Mouse (Mus musculus): ENCODE data around the gene Lmf2. TPM values are rescaled to one million over a fixed set of nuclear protein-coding genes. Genes with fewer than 3 reads are reported as not detected.

The Lmf2 gene
- polyA plus RNA-seq, 1 experiment = 40.2 TPM

DNA sequence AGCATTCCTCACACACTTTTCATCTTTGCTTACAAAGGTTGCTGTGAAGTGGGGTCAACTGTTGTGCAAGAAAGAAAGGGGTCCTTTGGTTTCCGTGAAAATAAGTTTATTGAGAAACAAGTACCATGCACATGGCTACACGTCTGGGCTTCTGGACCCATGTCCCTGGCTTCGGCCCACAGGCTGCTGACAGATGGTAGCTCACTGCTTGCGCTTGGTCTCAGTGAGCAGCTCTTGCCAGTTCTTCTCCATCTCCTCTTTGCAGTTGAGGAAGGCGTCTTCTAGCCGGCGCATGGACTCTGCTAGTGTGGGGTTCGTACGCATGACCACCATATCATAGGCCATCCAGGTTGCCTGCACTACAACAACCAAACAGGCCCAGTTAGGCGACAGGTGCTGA lies 34.6 kb upstream of the Lmf2 start:
- 94% methylated on average over 10 of the region's 10 CpGs for WGBS
- H3K27ac ChIP-seq (ENCODE audit: insufficient read depth, low read depth, low read length) = no peak overlapping the region
- no peaks in the 10 kb centered on the region for H3K27me3 ChIP-seq (replicated peaks; ENCODE audit: control insufficient read depth, insufficient read depth, low read length)
- TF ChIP-seq POLR2A (IDR thresholded peaks at IDR 0.05; ENCODE audit: low read depth, low read length) = no peak
- no peak for TF ChIP-seq CTCF (conservative IDR thresholded peaks at IDR 0.05; ENCODE audit: insufficient read depth, insufficient read length, low read depth, low read length)
- no peak overlapping the region for H3K4me3 ChIP-seq (ENCODE audit: insufficient read depth, low read depth, low read length)
- H3K4me1 ChIP-seq (ENCODE audit: control insufficient read depth, insufficient read depth, low read length) = no peaks in the 10 kb centered on the region
- no peak for DNase-seq
- H3K36me3 ChIP-seq (ENCODE audit: control insufficient read depth, insufficient read depth, low read length) = no peaks in the 10 kb centered on the region

- 44% methylated on average over 12 of the region's 12 CpGs for WGBS
- DNase-seq = no peak
- H3K27me3 ChIP-seq (replicated peaks; ENCODE audit: control insufficient read depth, insufficient read depth, low read length) = no peaks in the 10 kb centered on the region
- no peaks in the 10 kb centered on the region for H3K4me1 ChIP-seq (ENCODE audit: control insufficient read depth, insufficient read depth, low read length)
- H3K36me3 ChIP-seq (ENCODE audit: control insufficient read depth, insufficient read depth, low read length) = no peaks in the 10 kb centered on the region
- H3K27ac ChIP-seq (ENCODE audit: insufficient read depth, low read depth, low read length) = no peak overlapping the region
- TF ChIP-seq CTCF (conservative IDR thresholded peaks at IDR 0.05; ENCODE audit: insufficient read depth, insufficient read length, low read depth, low read length) (no peak), POLR2A (IDR thresholded peaks at IDR 0.05; ENCODE audit: low read depth, low read length) (no peak)
- no peak overlapping the region for H3K4me3 ChIP-seq (ENCODE audit: insufficient read depth, low read depth, low read length)
Measured at GRCm38 (mm10) chr15:89387127-89387526, 31.7 kb upstream of the Lmf2 start.

- Histone ChIP-seq H3K4me3 (ENCODE audit: insufficient read depth, low read depth, low read length) (no peak within 1 kb of the TSS), H3K27me3 (replicated peaks; ENCODE audit: control insufficient read depth, insufficient read depth, low read length) (no peaks in the 10 kb centered on the region), H3K27ac (ENCODE audit: insufficient read depth, low read depth, low read length) (no peak within 1 kb of the TSS), H3K4me1 (ENCODE audit: control insufficient read depth, insufficient read depth, low read length) (no peaks in the 10 kb centered on the region), H3K36me3 (ENCODE audit: control insufficient read depth, insufficient read depth, low read length) (no peaks in the 10 kb centered on the region)
- TF ChIP-seq CTCF (conservative IDR thresholded peaks at IDR 0.05; ENCODE audit: insufficient read depth, insufficient read length, low read depth, low read length) (no peak), POLR2A (IDR thresholded peaks at IDR 0.05; ENCODE audit: low read depth, low read length) (no peak)
- no peak for DNase-seq
- WGBS = 81% methylated on average over 7 of the region's 7 CpGs
Measured at GRCm38 (mm10) chr15:89384617-89385016, 29.2 kb upstream of the Lmf2 start, which contains the start of gene Klhdc7b. Gene Klhdc7b (plus strand): TSS chr15:89384917.

GRCm38 (mm10) chr15:89379429-89379828 lies 24.0 kb upstream of the Lmf2 start:
- WGBS = 22% methylated on average over 10 of the region's 10 CpGs
- Histone ChIP-seq H3K27me3 (replicated peaks; ENCODE audit: control insufficient read depth, insufficient read depth, low read length) (no peaks in the 10 kb centered on the region), H3K4me3 (ENCODE audit: insufficient read depth, low read depth, low read length) (peak overlapping the region; percentile 44; the same call in 1 of the 2 replicates), H3K4me1 (ENCODE audit: control insufficient read depth, insufficient read depth, low read length) (no peaks in the 10 kb centered on the region), H3K36me3 (ENCODE audit: control insufficient read depth, insufficient read depth, low read length) (no peaks in the 10 kb centered on the region), H3K27ac (ENCODE audit: insufficient read depth, low read depth, low read length) (no peak overlapping the region)
- peak; percentile 16 for DNase-seq
- no peak for TF ChIP-seq CTCF (conservative IDR thresholded peaks at IDR 0.05; ENCODE audit: insufficient read depth, insufficient read length, low read depth, low read length)
- TF ChIP-seq POLR2A (IDR thresholded peaks at IDR 0.05; ENCODE audit: low read depth, low read length) = no peak

DNA sequence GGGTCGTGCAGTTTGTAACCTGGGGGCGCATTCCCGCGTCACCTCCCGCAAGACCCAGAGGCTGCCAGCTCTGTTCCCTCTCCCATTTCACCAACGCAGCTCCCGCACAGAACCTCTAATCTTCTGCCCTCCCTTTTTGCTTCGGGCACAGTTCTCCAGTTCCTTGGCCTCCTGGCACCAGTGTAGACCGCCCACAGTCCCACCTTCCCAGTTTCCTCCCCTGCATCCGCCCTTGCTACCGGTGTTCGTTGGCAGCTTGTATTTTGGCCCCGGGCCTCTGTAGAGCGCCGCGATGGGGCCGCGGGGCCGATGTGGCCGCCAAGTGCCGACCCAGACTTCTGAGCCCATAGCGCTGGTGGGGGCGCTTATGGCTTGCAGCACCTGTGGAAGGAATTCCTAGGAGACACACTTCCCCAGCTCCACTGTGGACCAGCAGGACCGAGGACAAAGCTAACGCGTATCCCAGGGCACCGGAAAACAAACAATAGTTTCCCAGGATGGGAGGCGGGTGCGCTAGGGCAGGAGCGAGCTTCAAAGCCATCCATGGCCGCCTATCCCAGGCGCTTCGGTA lies 23.5 kb upstream of the Lmf2 start, which contains the start of gene Odf3b:
Odf3b (minus strand) TSS at position 452 of the 571 bp plus-strand sequence.
- Histone ChIP-seq H3K36me3 (ENCODE audit: control insufficient read depth, insufficient read depth, low read length) (no peaks in the 10 kb centered on the region), H3K4me3 (ENCODE audit: insufficient read depth, low read depth, low read length) (peak within 1 kb of the TSS; percentile 44), H3K27ac (ENCODE audit: insufficient read depth, low read depth, low read length) (no peak within 1 kb of the TSS), H3K4me1 (ENCODE audit: control insufficient read depth, insufficient read depth, low read length) (0 out of 2 replicates have a peak, but pooled peaks cover 3% of the 10 kb centered on the region), H3K27me3 (replicated peaks; ENCODE audit: control insufficient read depth, insufficient read depth, low read length) (no peaks in the 10 kb centered on the region)
- peak; percentile 61 for DNase-seq
- under 1% methylated on average over 33 of the region's 33 CpGs for WGBS
- TF ChIP-seq CTCF (conservative IDR thresholded peaks at IDR 0.05; ENCODE audit: insufficient read depth, insufficient read length, low read depth, low read length) = no peak
- TF ChIP-seq POLR2A (IDR thresholded peaks at IDR 0.05; ENCODE audit: low read depth, low read length) = no peak

- Histone ChIP-seq H3K27ac (ENCODE audit: insufficient read depth, low read depth, low read length) (no peak overlapping the region), H3K36me3 (ENCODE audit: control insufficient read depth, insufficient read depth, low read length) (no peaks in the 10 kb centered on the region), H3K4me3 (ENCODE audit: insufficient read depth, low read depth, low read length) (peak overlapping the region; percentile 44), H3K27me3 (replicated peaks; ENCODE audit: control insufficient read depth, insufficient read depth, low read length) (no peaks in the 10 kb centered on the region), H3K4me1 (ENCODE audit: control insufficient read depth, insufficient read depth, low read length) (peaks cover 4% of the 10 kb centered on the region; the same call in 1 of the 2 replicates)
- TF ChIP-seq POLR2A (IDR thresholded peaks at IDR 0.05; ENCODE audit: low read depth, low read length) (no peak), CTCF (conservative IDR thresholded peaks at IDR 0.05; ENCODE audit: insufficient read depth, insufficient read length, low read depth, low read length) (no peak)
- 22% methylated on average over 46 of the region's 46 CpGs for WGBS
- DNase-seq = peak; percentile 11
Measured at GRCm38 (mm10) chr15:89377938-89378828, 22.7 kb upstream of the Lmf2 start.

- WGBS = 10% methylated on average over 18 of the region's 18 CpGs
- TF ChIP-seq CTCF (conservative IDR thresholded peaks at IDR 0.05; ENCODE audit: insufficient read depth, insufficient read length, low read depth, low read length) (no peak), POLR2A (IDR thresholded peaks at IDR 0.05; ENCODE audit: low read depth, low read length) (no peak)
- Histone ChIP-seq H3K27me3 (replicated peaks; ENCODE audit: control insufficient read depth, insufficient read depth, low read length) (no peaks in the 10 kb centered on the region), H3K4me1 (ENCODE audit: control insufficient read depth, insufficient read depth, low read length) (peaks cover 7% of the 10 kb centered on the region; the same call in 1 of the 2 replicates), H3K4me3 (ENCODE audit: insufficient read depth, low read depth, low read length) (no peak overlapping the region), H3K27ac (ENCODE audit: insufficient read depth, low read depth, low read length) (no peak overlapping the region), H3K36me3 (ENCODE audit: control insufficient read depth, insufficient read depth, low read length) (no peaks in the 10 kb centered on the region)
- DNase-seq = peak; percentile 13
Measured at GRCm38 (mm10) chr15:89377362-89377761, 21.9 kb upstream of the Lmf2 start.

Measured in kidney, adult 2 months (tissue).